Mouse (Mus musculus): ENCODE measurements at regions not wholly inside any gene's neighbourhood (a gene's known extent, or its start where the extent isn't known, plus 50 kb on each side); places are given as distances from the start of the nearest gene placed in this dataset.
"Not testable (repeated sequence)": the region's sequence is repeated elsewhere in the genome, so short reads cannot be mapped to it uniquely, and the experiment has no call there.

- no peak for DNase-seq (ENCODE audit: low spot score in 2 of 2)
Observed at GRCm38 (mm10) chr3:38321620-38322019, 163.0 kb downstream of the Ankrd50 start.

DNA sequence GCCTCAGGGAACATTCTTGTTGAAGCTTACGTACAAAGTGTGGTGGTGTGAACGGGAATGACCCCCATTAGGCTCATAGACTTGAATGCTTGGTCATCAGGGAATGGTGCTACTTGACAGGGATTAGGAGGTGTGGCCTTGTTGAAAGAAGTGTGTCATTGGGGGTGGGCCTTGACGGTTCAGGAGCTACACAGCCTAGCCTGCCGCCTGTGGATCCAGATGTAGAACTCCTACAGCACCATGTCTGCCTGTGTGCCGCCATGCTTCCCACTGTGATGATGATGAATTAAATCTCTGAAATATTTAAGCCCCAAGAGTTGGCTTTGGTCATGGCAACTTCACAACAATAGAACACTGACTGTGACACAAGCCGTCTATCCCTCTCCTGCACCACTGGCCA is 163.6 kb downstream of the Ankrd50 start:
- DNase-seq (ENCODE audit: low spot score in 2 of 2), result no peak

DNA sequence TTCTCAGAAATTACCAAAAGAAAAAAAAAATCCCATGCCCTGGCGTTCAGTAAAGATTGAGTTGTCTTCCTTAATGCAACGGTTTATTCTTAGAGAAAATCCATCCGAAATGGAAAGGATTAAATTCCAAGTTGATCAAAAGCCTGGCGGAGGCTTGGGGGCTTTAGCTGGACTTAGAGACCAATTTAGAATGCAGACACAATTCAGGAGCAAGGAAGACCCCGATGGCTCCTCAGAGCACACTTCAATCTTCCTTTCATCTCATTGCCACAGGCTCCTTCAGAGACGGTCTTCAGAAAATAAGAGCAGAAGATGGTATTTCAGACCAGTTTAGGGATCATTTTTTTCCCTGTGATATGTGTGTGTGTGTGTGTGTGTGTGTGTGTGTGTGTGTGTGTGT is 171.8 kb downstream of the Ankrd50 start:
- no peak for DNase-seq (ENCODE audit: low spot score in 2 of 2)

GRCm38 (mm10) chr3:38312121-38312520 is 172.5 kb downstream of the Ankrd50 start:
- DNase-seq (ENCODE audit: low spot score in 2 of 2), result no peak

GRCm38 (mm10) chr3:38299898-38300751 is 184.5 kb downstream of the Ankrd50 start:
- no peak for DNase-seq (ENCODE audit: low spot score in 2 of 2)

DNA sequence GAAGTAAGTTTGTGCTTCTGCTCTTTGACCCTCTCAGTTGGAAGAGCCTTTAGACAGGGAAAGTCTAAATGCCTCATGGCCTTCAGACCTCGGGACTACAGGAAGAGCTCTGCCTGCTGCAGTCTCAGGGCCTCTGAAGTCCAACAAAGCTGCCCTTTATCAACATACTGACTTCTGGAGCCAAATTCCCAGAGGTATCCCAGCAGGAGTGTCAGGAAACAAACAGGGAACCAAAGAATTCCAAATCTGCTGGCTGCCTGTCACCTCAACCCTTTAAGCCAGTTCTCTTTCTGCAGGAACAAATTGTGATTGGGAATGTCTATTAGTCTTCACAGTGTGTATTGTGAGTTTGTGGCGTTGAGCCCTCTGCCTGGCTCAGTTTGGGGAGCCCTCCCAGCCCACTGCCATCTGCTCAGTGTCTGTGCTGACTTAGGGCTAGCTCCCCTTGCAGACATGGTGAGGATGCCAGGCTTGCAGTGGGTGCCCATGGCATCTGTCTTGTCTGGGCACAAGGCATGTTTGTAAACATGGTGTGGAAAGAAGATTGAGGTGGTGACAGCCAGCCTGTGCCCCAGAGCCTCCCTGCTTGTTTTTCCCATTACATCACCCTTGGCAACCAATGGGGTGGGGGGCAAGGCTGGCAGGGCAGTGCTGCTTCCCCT is 185.3 kb downstream of the Ankrd50 start:
- no peak for DNase-seq (ENCODE audit: low spot score in 2 of 2)

DNA sequence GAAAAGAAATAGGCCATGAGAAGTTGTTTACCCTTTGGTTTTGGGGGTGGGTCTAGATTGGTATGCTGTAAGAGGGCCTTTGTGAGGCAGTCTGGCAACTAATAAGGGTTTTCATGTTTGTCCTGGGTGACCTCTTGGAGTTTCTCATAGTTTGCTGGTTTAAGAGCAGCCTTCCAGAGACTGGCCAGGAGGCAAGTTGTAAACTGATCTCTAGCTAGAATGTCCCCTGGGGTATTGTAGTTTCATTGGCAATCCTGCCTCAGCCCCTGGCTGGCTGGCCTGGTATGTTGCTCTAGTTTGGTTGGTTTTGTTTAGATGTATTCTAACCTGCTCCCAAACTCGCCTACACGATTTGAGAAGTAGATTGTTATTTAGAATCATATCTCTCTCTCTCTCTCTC is 187.1 kb downstream of the Ankrd50 start:
- no peak for DNase-seq (ENCODE audit: low spot score in 2 of 2)

DNA sequence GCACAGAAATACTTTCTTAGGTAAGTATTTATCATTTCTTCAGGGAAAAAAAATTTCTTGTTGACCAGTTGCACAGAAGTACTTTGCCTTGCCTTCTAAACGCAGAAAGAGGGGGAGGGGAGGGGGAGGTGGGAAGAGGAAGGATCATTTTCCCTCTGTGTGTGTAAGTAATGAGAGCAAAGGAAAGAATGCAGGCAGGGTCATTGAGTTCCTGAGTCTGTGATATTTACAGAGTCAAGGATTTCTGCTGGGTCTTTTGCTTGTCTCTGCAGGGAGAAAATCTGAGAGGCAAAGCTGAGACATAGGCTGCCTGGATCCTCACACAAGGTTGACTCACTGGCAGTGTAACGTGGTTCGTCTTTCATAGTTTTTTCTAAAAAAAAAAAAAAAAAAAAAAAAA is 195.6 kb downstream of the Ankrd50 start:
- no peak for DNase-seq (ENCODE audit: low spot score in 2 of 2)

DNA sequence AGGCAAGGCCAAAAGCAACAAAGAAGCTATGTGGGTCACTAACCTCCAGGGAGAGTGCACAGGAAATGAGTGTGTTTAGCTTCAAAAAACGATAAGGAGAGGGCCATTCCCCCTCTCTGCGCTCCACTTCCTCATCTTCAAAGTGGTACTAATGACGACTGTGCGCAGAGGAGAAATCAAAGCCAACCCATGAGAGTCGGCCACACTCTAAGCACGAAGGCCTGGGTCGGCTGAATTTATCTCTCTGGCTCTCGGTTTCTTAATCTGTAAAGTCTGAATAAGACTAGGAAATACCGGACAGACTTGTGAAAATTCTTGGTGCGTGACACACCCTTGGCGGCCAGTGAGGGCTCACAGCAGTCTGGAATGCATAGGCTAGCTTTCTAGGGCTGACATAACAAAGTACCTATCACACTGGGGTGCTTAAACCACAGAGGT is 200.9 kb downstream of the Ankrd50 start:
- no peak for DNase-seq (ENCODE audit: low spot score in 2 of 2)

DNA sequence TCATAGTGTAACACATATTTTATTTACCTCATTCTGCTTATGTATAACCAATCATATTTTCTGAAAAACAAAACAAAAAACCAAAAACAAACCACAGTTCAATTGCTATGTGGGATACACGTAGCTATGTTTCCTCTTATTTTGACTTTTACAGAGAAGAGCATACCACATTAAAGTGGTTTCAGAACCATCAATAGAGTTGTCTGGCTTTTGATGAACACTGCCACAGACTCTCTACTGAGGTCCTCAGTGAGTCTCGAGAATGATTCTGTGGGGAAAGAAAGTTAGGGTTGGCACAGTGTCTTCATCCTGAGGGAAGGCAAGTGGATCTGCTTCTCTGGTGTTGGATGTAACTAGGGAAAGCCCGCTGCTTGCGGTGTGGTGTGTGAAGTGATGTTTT is 201.8 kb downstream of the Ankrd50 start:
- DNase-seq (ENCODE audit: low spot score in 2 of 2), result no peak

GRCm38 (mm10) chr3:38281683-38282082 is 203.0 kb downstream of the Ankrd50 start:
- no peak for DNase-seq (ENCODE audit: low spot score in 2 of 2)

DNA sequence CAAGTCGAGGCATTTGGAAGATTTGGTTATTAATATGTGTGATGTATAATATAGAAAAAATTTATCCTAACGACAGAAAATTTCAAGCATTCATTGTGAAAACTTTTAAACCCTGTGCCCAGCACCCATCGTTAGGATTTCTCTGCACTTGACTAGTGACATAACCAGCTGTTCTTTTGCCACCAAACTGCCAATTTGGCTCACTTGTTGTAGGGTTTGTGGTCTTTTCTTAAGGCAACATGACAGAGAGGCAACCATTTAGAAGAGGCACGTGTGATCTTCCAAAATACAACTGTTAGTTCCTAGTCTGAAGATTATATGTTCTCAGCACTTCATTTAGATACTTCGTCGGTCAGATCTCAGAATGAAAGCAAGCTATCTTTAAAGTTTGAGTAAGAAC is 203.8 kb downstream of the Ankrd50 start:
- no peak for DNase-seq (ENCODE audit: low spot score in 2 of 2)

GRCm38 (mm10) chr3:38280105-38280504 is 204.5 kb downstream of the Ankrd50 start:
- no peak for DNase-seq (ENCODE audit: low spot score in 2 of 2)

DNA sequence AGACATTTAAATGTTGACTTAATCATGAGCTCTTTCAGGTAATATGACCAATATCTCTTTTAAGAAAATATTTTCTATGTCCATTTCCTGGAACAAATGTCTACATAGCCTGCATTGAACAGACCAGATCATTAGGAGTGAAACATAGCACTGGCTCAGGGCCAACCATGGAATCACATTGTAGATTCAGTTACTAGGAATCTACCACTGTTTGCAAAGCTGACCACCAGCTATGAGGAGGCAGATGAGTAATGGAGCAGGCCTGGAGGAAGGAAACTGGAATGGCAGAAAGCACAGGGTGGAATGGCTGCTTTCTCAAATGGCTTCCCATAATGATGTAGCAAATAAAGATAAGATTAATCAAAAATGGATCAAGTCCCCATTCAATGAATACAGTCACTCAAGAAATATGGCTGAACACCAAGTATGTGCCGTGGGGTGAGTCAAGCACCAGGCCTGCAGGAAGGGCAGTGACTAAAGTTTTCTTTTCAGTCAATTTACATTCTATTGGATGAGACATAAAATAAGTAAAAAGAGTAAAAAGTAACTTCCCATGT is 207.6 kb downstream of the Ankrd50 start:
- no peak for DNase-seq (ENCODE audit: low spot score in 2 of 2)

DNA sequence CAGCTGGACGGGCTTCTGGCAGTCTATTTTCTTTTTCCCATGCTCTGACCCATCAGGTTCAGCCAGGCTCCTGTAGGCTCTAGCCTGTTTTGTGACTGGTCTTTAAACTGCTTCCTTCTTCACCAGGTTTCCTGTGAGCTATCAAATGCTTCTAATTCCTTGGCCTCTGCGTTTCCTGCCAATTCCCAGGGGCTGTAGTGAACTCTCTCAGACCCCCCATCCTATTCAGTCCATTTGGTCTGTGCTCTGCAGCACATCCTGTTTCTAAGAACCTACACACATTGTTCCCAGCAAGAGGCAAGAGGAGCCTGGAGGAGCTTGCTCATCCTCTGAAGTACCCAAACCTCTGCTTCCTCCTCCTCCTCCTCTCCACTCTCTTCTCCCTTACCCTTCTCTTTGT is 209.3 kb downstream of the Ankrd50 start:
- DNase-seq (ENCODE audit: low spot score in 2 of 2), result no peak

DNA sequence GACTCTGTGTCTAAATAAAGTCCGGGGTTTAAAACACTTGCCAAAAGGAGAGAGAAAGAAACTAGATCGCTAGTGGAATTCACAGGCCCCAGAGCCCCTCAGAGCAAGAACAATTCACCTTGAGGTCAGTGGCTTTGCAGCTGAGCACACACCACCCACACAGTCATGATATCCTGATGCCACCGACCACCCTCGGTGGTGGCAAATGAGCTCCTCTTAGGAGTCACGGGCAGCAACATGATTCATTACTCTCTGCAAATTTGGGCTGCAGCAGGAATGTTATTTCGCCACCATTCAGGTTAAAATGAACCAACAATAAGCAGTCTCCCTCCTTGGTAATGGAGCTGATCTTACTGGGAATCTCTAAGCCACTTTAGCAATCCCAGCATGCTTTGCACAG is 213.9 kb downstream of the Ankrd50 start:
- DNase-seq (ENCODE audit: low spot score in 2 of 2), result no peak

DNA sequence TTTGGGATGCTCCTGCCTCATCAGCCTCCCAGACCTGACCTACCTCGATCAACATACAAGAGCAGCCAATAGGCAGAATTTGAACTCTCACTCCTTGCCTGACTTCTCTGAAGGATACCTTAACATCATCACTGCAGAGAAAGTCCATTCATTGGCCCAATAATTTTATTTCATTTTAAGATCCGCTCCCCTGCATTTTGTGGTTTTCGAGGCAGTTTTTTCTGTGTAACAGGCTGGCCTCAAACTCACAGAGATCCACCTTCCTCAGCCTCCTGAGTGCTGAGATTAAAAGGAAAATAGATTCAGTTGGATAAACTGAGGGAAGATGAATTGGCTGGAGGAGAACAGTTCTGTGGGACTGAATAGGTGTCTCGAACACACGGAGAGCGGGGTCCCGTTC is 216.4 kb downstream of the Ankrd50 start:
- no peak for DNase-seq (ENCODE audit: low spot score in 2 of 2)

DNA sequence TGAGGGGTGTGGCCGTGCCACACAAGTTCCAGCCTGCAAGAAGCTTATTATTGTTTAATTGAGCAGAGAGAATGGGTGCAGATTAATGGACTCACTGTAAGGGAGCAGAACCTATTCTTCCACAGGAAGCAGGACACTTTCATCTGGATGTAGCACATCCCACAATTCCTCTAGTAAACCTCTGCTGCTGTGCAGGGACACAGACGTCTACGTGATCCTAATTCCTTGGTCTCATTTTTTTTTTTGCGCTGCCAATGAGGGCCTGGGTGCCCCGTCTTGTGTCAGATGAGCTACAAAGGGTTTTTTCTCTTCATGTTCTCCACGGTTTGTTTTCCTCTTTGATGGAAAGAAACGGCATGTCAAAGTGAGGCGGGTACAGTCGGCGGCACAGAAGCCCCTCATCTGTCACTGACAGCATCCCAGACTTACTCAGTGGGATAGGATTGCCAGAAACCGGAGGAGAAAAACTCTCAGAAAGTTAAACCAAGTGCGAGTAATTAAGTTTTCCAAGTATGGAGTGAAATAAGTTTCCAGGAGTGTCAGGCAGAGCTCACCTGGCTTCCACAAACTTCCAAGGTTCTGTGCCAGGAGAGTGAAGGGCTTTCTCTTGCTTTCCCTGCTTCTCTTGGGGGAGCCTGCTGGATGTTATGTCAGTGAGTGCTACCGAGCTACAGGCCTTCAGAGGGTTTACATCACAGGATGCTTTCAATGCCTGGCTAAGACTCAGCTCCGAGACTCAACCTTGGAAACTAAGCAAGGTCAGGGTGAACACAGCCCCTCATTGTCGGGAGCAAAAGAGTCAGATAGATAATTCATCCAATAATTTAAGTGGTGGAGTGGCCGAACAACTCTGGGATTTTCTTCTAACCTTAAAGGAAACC is 221.1 kb downstream of the Ankrd50 start:
- no peak for DNase-seq (ENCODE audit: low spot score in 2 of 2)

DNA sequence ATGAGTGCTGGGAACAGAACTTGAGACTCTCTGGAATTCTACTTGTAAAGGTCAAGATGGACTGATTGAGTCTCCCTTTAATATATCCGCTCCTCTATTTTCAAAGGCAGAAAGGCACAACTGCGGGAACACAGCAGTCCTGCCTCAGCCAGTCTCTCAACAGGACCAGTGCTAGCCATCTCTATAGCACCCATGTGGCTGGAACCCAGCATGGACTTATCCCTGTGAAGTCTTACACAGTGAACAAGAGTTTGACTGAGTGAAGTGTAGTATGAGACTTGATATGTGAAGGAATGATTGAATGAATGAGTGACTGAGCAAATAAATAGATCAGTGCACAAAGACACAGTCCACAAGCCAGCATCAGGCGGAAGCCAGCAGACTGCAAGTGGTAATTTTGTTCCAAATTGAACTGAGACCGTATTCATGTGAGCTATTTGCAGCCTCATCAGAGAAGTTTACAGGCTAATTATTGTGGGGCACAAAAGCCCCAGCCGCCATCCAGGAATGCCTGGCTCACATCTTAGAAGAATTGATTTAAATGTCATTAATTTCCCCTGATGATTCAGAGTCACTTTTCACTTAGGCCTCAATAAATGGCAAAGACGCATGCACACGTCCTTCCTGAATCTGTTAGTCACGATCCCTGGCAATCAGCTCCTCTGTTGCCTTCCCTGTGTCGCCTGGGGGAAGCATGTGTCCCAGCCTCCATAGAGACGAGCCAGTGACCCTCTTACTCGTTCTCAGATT is 223.1 kb downstream of the Ankrd50 start:
- no peak for DNase-seq (ENCODE audit: low spot score in 2 of 2)

DNA sequence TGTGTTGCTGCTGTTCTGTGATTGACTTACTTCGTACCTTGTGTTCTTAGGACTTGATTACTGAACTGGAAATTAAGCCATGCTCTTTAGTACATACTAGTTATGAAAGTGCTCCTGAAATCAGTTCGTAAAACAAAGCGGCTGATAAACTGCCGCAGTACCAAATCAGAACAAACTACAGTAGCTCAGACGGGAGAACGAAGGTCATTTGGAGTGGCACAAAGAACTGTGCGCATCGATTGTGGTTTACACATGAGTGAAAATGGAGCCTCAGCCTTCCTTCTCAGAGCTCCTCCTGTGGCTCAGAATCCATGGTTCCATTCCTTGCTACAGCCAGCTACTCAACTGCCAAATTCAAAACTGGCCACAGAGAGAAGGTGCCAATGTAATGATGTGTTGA is 225.4 kb downstream of the Ankrd50 start:
- DNase-seq (ENCODE audit: low spot score in 2 of 2), result not testable (repeated sequence)

GRCm38 (mm10) chr3:38257843-38258290 is 226.8 kb downstream of the Ankrd50 start:
- DNase-seq (ENCODE audit: low spot score in 2 of 2), result no peak
